Mouse (Mus musculus) ES-E14 (cell line): ENCODE results near the gene Sox13.

ENCODE experiments used
- CHD2 ChIP-seq: IDR thresholded peaks from 2 replicates; pipeline ENCODE4 v1.6.1; 2014; ENCODE audit warnings: mild to moderate bottlenecking, low read depth, low read length, inconsistent platforms
- HCFC1 ChIP-seq: IDR thresholded peaks from 2 replicates; pipeline ENCODE4 v1.6.1; 2012; ENCODE audit warnings: low read length, inconsistent platforms, borderline replicate concordance; ENCODE audit not compliant: insufficient read depth
- MAFK ChIP-seq: IDR thresholded peaks from 2 replicates; pipeline ENCODE4 v1.6.1; 2014; ENCODE audit warnings: mild to moderate bottlenecking, low read depth, low read length, inconsistent platforms; ENCODE audit not compliant: insufficient read depth
- ZC3H11A ChIP-seq: IDR thresholded peaks from 2 replicates; pipeline ENCODE4 v1.6.1; 2012; ENCODE audit warnings: low read depth, mild to moderate bottlenecking, inconsistent platforms, low read length, borderline replicate concordance
- ZNF384 ChIP-seq: IDR thresholded peaks from 2 replicates; pipeline ENCODE4 v1.6.1; 2012; ENCODE audit warnings: low read depth, low read length, inconsistent platforms

DNA sequence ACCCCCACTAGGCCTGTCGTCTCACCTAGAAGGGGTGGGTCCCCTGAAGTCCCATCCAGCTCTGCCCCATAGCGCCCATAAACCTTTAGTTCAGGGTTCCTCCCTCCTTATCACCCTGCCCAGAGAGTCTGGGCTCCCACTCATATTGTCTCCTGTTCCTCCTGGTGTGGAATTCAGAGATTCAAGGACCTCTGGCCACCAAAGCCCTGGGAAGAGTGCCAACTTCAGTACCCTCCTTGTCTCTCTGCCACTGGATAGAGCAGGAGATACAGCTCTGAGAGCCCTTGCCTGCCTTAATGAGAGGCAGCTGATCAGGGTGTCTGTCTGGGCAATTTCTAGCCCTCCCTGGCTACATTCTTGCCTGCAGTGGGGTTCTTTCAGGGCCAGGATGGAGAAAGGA lies 59.3 kb downstream of the Sox13 start:
- TF ChIP-seq ZC3H11A: no peak
- TF ChIP-seq MAFK: no peak
- TF ChIP-seq HCFC1: no peak
- no peak for TF ChIP-seq ZNF384
- no peak for TF ChIP-seq CHD2
